Mouse (Mus musculus): ENCODE measurements at regions not wholly inside any gene's neighbourhood (a gene's known extent, or its start where the extent isn't known, plus 50 kb on each side); places are given as distances from the start of the nearest gene placed in this dataset.
A peak's percentile ranks its signal among the peaks of the same experiment; 100 is the strongest.

DNA sequence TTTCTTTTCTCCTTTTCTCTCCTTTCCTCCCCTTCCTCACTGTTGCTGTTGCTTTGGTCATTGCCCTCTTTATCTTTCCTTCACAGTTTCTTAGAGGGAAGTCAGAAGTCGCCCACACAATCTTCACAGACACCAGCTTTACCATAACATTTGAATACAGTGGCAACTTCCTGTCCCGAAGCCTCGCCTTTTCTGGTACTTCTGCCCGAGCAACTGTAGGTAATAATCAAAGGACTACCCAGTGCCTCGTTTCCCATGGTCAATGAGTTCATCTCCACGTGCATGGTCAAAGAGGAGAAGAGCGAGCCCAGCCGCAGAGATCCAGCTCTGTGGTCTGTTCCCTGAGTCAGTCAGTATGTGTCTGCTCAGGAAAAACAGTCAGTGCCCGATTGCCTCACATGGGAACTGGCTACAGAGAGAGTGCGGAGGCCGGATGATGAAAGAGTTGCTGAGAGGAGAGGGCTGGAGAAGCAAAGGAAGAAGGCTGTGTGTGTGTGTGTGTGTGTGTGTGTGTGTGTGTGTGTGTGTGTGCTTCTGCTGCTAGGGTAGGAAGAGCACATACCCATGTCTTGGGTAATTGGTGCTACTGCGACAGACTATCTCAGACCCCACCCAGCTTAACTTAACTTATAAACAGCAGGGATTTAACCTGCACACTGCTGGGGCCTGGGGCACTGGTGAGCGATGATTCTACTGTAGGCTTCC is 73.0 kb upstream of the Klf13 start:
- no peak for ATAC-seq (ENCODE audit: extremely low read depth, insufficient number of reproducible peaks, low FRiP score, low TSS enrichment)
- H3K4me2 ChIP-seq, result no peak overlapping the region
- peak overlapping the region; percentile 20; the same call in 1 of the 2 replicates for H3K27ac ChIP-seq (replicated peaks)
- H3K4me3 ChIP-seq, result no peak overlapping the region
- peaks cover 36% of the 10 kb centered on the region for H3K4me1 ChIP-seq
- 39% methylated on average over 13 of the region's 13 CpGs for WGBS
- no peak overlapping the region for H3K9ac ChIP-seq
- H3K9me3 ChIP-seq, result no peaks in the 10 kb centered on the region
- H3K36me3 ChIP-seq, result no peaks in the 10 kb centered on the region
- no peaks in the 10 kb centered on the region for H3K27me3 ChIP-seq (replicated peaks)

DNA sequence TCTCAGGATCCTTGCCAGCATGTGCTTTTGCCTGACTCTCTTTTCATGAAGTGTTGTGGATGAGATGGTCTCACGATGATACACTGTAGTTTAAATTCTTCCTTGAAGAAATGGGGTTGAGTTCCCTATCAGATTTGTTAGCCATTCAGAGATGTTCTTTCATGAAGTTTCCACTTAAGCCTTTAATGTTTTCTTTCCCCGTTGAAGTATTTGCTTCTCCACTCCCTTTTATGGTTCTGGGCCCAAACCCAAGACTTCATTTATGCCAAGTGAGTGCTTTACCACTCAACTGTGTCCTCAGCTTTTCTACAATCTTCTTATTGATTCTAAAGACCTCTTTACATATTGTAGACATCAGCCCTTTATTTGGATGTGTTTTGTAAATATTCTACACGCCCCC is 71.9 kb upstream of the Klf13 start:
- WGBS, result 82% methylated on average over 3 of the region's 3 CpGs
- H3K4me1 ChIP-seq, result peaks cover 35% of the 10 kb centered on the region
- H3K4me2 ChIP-seq, result no peak overlapping the region
- no peaks in the 10 kb centered on the region for H3K9me3 ChIP-seq
- H3K4me3 ChIP-seq, result no peak overlapping the region
- H3K27ac ChIP-seq (replicated peaks), result no peak overlapping the region
- H3K36me3 ChIP-seq, result no peaks in the 10 kb centered on the region
- no peak for ATAC-seq (ENCODE audit: extremely low read depth, insufficient number of reproducible peaks, low FRiP score, low TSS enrichment)
- no peak overlapping the region for H3K9ac ChIP-seq
- no peaks in the 10 kb centered on the region for H3K27me3 ChIP-seq (replicated peaks)

DNA sequence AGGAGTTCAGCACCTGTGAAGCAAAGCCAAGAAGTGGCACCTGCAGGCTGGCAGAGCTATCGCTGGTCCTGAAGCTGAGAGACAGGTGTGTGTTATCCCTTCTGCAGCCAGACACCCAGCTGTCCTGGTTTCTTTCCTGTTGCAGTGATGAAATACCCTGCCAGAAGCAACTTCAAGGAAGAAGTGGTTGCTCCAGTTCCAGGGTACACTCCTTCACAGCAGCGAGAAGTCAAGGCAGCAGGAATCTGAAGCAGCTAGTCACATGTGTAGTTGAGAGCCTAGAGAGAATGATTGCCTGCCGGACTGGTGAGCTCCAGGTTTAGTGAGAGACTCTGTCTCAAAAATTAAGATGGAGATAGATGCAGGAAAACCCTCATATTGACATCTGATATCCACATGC is 69.1 kb upstream of the Klf13 start:
- WGBS, result 60% methylated on average over 3 of the region's 3 CpGs

DNA sequence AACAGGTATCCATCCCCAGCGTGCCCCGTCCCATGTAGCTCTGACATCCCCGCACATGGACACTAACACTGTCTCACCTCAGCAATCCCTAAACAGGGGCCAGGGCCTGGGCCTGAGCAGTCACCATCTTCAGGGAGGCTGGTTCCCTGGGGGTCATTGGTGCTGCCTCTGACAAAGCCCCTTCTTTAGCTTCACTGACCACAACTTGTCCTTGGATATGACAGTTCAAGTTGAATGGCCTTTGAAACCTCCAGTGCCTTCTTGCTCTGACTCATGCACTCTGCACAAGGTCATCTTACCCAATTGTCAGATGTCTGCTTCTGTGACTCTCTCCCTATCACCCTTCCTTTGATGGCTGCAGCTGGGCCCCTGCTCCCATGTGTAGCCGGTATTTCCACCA is 68.2 kb upstream of the Klf13 start:
- no peak for ATAC-seq (ENCODE audit: extremely low read depth, insufficient number of reproducible peaks, low FRiP score, low TSS enrichment)
- 72% methylated on average over 4 of the region's 4 CpGs for WGBS
- H3K27me3 ChIP-seq (replicated peaks), result no peaks in the 10 kb centered on the region
- no peaks in the 10 kb centered on the region for H3K9me3 ChIP-seq
- H3K4me2 ChIP-seq, result no peak overlapping the region
- no peak overlapping the region for H3K4me3 ChIP-seq
- no peaks in the 10 kb centered on the region for H3K36me3 ChIP-seq
- peaks cover 14% of the 10 kb centered on the region for H3K4me1 ChIP-seq
- no peak overlapping the region for H3K27ac ChIP-seq (replicated peaks)
- H3K9ac ChIP-seq, result no peak overlapping the region

More for the DNA sequence above, 69.1 kb upstream of the Klf13 start:
- H3K9me3 ChIP-seq, result no peaks in the 10 kb centered on the region
- no peak overlapping the region for H3K4me3 ChIP-seq
- H3K27me3 ChIP-seq (replicated peaks), result no peaks in the 10 kb centered on the region
- no peaks in the 10 kb centered on the region for H3K36me3 ChIP-seq
- peaks cover 12% of the 10 kb centered on the region for H3K4me1 ChIP-seq
- no peak overlapping the region for H3K27ac ChIP-seq (replicated peaks)
- no peak for ATAC-seq (ENCODE audit: extremely low read depth, insufficient number of reproducible peaks, low FRiP score, low TSS enrichment)
- no peak overlapping the region for H3K9ac ChIP-seq
- H3K4me2 ChIP-seq, result no peak overlapping the region

DNA sequence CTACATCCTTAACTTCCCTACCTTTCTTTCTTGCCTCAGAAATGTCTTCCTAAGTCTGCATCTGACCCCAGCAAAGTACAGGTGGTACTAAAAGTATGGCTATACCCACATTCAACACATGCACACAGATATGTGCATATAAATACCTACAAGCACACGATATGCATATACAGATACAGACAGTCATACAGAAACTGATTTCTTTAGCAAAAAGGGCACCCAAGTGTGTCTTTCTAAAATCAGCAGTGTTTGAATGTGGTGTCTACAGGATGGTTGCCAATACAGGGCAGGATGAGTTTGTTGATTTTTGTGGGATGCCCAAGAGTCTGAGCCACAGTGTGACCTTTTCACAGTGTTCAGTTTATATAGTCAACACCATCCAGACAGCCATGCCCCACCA is 67.0 kb upstream of the Klf13 start:
- Histone ChIP-seq H3K4me1 (peaks cover 12% of the 10 kb centered on the region), H3K36me3 (no peaks in the 10 kb centered on the region), H3K4me3 (no peak overlapping the region), H3K9ac (no peak overlapping the region), H3K4me2 (no peak overlapping the region), H3K9me3 (no peaks in the 10 kb centered on the region), H3K27me3 (replicated peaks) (no peaks in the 10 kb centered on the region), H3K27ac (replicated peaks) (no peak overlapping the region)
- WGBS, result 91% methylated on average over 1 of the region's 1 CpGs
- ATAC-seq (ENCODE audit: extremely low read depth, insufficient number of reproducible peaks, low FRiP score, low TSS enrichment), result no peak

DNA sequence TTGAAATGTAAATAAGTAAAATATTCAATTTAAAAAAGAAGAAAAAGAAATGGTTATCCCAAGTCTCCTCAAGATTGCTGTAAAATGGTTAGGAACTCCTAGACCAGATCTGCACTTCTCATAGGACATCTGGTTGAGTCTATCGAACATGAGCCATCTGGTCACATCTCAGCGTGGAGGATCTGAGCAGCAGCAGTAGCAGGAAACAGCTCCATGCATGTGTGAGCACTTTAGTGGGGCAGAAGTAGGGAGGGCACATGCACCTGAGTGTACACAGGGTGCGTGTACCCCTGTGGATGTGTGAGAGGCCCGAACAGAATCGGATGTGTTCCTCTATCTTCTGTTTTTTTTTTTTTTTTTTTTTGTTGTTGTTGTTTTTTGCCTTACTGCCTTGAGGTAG is 65.2 kb upstream of the Klf13 start:
- Histone ChIP-seq H3K36me3 (no peaks in the 10 kb centered on the region), H3K27ac (replicated peaks) (no peak overlapping the region), H3K27me3 (replicated peaks) (no peaks in the 10 kb centered on the region), H3K9me3 (no peaks in the 10 kb centered on the region), H3K4me3 (no peak overlapping the region), H3K9ac (no peak overlapping the region), H3K4me2 (no peak overlapping the region), H3K4me1 (peaks cover 12% of the 10 kb centered on the region)
- no peak for ATAC-seq (ENCODE audit: extremely low read depth, insufficient number of reproducible peaks, low FRiP score, low TSS enrichment)
- 80% methylated on average over 5 of the region's 5 CpGs for WGBS

DNA sequence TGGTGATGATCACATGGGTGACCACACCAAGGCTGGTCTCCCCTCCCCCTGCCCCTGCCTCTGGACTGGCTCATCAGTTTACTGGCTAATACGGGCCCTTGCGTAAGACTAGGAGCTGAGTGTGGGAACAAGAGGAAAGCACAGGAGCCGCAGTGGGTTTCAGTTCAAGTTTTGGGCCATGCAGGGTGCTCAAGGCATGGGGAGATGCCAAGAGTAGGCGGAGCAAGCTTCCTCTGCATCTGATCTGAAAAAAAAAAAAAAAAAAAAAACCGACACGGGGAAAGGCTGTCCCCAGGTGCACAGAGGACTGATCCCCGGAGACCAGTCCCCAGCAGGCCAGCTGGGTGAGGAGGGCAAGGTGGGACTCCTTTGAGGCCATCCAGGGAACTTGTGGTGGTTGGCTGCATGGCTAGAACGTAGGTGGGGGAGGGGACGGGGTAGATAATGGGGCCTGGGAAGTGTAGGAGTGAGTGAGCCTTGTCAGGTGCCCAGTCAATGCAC is 62.9 kb upstream of the Klf13 start:
- H3K9me3 ChIP-seq, result no peaks in the 10 kb centered on the region
- H3K4me2 ChIP-seq, result no peak overlapping the region
- H3K27me3 ChIP-seq (replicated peaks), result no peaks in the 10 kb centered on the region
- WGBS, result 54% methylated on average over 9 of the region's 9 CpGs
- no peak overlapping the region for H3K27ac ChIP-seq (replicated peaks)
- no peaks in the 10 kb centered on the region for H3K36me3 ChIP-seq
- no peak overlapping the region for H3K9ac ChIP-seq
- peaks cover 15% of the 10 kb centered on the region for H3K4me1 ChIP-seq
- H3K4me3 ChIP-seq, result no peak overlapping the region
- ATAC-seq (ENCODE audit: extremely low read depth, insufficient number of reproducible peaks, low FRiP score, low TSS enrichment), result no peak

DNA sequence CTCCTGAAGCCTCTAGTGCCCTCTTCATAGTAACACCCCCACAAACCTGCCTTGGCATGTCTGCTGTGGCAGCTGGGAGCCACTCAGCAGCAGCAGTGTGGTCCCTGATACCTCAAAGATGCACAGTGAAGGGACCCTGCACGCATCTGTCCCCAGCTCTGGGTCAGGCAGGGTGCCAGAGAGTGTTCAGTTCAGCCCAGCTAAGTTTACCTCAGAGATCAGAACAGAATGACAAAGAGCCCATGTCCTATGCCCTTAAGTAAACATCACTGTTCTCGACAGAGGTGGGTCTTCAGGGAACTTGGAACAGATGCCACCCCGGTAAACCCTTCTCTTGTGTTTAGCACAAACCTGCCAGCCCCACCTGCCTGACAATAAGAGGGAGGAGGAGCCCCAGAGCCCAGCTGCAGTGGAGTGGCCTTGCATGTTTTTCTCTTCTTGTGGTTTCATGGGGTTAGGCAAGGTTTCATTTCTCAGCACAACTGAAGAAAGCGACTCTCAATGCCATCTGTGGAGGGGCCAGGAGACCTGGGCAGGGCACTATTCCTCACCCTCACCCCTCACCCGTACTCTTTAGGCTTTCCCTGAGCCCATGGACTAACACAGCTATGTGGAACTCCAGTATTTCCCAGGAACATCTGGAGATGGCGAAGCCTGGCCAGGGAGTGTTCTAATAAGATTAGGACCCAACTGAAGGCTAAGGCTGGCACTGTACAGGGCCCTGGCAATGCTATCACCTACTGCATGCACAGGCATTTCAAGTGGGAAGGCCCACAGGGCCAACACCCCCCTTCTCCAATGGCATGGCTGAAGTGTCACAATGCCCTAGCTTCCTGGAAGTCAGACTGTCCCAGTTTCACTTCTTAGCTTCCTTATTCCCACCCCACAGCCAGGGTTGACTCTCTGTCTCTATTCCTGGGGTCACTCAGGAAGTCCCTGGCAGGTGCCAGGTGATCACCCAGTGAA is 60.6 kb upstream of the Klf13 start:
- H3K36me3 ChIP-seq, result no peaks in the 10 kb centered on the region
- no peaks in the 10 kb centered on the region for H3K27me3 ChIP-seq (replicated peaks)
- 62% methylated on average over 6 of the region's 6 CpGs for WGBS
- H3K9me3 ChIP-seq, result no peaks in the 10 kb centered on the region
- no peak for ATAC-seq (ENCODE audit: extremely low read depth, insufficient number of reproducible peaks, low FRiP score, low TSS enrichment)
- H3K4me3 ChIP-seq, result no peak overlapping the region
- H3K4me2 ChIP-seq, result no peak overlapping the region
- no peak overlapping the region for H3K9ac ChIP-seq
- H3K4me1 ChIP-seq, result peaks cover 16% of the 10 kb centered on the region
- no peak overlapping the region for H3K27ac ChIP-seq (replicated peaks)

DNA sequence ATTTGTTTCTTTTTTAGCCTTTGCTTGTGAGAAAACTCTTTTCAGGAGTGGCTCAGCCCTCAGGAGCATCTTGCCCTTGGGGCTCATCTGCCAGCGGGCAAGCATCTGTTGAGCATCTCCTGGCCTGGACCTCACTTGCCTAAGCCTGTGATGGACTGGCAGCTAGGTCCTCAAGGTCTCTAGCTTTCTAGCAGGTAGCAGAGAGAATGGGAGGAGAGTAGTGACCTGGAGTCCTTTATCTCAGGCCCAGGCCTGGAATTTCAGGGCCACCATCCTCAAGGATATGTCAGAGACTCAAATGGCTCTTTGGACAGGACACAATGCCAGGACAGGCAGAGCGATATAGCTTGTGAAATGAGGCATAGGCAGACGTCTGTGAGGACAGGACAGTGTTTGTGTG is 59.3 kb upstream of the Klf13 start:
- WGBS, result 78% methylated on average over 3 of the region's 3 CpGs

DNA sequence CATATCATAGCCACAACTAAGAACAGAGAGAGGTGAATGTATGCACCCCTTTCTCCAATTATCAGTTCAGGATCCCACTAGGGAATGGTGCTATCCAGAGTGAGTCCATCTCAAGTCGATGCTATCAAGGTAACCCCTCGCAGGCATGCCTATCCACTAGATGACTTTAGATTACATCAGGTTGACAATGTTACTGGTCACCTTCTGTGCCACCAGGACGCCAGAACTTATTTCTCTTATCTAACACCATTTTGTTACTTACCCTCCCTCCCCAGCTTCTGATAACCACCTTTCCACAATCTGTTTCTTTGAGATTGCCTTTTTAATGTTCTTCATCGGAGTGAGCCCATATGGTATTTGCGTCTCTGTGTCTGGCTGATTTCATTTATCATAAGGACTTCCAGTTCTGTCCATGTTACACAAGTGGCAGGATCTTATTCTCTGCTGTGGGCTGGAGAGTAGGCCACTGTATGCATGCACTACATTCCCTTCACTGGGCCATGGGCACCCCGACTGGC is 57.9 kb upstream of the Klf13 start:
- Histone ChIP-seq H3K4me1 (peaks cover 9% of the 10 kb centered on the region), H3K9me3 (no peaks in the 10 kb centered on the region), H3K4me3 (no peak overlapping the region), H3K27ac (replicated peaks) (no peak overlapping the region), H3K4me2 (no peak overlapping the region), H3K27me3 (replicated peaks) (no peaks in the 10 kb centered on the region), H3K9ac (no peak overlapping the region), H3K36me3 (no peaks in the 10 kb centered on the region)
- no peak for ATAC-seq (ENCODE audit: extremely low read depth, insufficient number of reproducible peaks, low FRiP score, low TSS enrichment)
- WGBS, result 55% methylated on average over 6 of the region's 6 CpGs

More for the DNA sequence above, 59.3 kb upstream of the Klf13 start:
- Histone ChIP-seq H3K9me3 (no peaks in the 10 kb centered on the region), H3K9ac (no peak overlapping the region), H3K36me3 (no peaks in the 10 kb centered on the region), H3K4me1 (peaks cover 16% of the 10 kb centered on the region), H3K4me3 (no peak overlapping the region), H3K27me3 (replicated peaks) (no peaks in the 10 kb centered on the region), H3K4me2 (no peak overlapping the region), H3K27ac (replicated peaks) (no peak overlapping the region)
- ATAC-seq (ENCODE audit: extremely low read depth, insufficient number of reproducible peaks, low FRiP score, low TSS enrichment), result no peak

DNA sequence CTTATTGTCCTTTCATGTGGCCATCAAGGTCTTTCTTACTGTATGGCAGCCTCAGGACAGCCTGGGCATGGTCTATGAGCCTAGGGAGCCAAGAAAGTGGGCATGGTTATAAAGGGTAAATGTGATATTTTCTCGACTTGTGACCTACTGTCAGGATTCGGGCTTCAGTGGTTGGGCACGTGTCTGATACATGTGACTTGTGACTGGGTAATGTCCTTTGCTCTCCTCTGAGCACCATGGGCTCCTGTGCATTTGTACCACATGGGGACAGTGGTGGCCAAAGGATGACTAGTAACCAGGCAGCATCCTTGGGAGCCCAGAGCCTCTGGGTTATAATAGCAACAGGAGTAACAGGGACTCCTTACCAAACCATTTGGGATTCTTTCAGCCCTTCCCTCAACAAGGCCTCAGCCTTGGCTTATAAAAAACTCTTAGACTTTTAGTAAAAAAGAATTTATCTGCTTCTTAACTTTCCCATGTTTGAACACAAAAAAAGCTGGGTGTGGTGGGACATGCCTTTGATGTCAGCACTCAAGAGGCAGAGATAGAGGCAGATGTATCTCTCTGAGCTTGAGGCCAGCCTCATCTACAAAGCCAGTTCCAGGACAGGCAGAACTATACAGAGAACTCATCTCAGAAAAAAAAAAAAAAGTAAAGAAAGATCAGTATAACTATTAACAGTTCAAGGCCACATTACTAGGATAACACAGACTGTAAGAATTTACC is 56.7 kb upstream of the Klf13 start:
- Histone ChIP-seq H3K4me1 (peaks cover 12% of the 10 kb centered on the region), H3K4me3 (no peak overlapping the region), H3K9me3 (no peaks in the 10 kb centered on the region), H3K36me3 (no peaks in the 10 kb centered on the region), H3K27me3 (replicated peaks) (no peaks in the 10 kb centered on the region), H3K4me2 (no peak overlapping the region), H3K27ac (replicated peaks) (no peak overlapping the region), H3K9ac (no peak overlapping the region)
- no peak for ATAC-seq (ENCODE audit: extremely low read depth, insufficient number of reproducible peaks, low FRiP score, low TSS enrichment)
- WGBS, result 86% methylated on average over 3 of the region's 3 CpGs

Measured in heart, embryonic 13.5 days (tissue).